Mouse (Mus musculus) G1E (cell line): ENCODE results near the gene Pcnx.

Experiments used
- CTCF ChIP-seq: IDR thresholded peaks from 2 replicates; pipeline ENCODE4 v1.5.1; 2012; ENCODE audit warnings: low read depth, low read length, inconsistent platforms, mixed read lengths
- GATA1 ChIP-seq: IDR thresholded peaks from 2 replicates; pipeline ENCODE4 v1.6.1; 2012; ENCODE audit warnings: borderline replicate concordance, low read length, inconsistent platforms, mixed read lengths
- GATA2 ChIP-seq: IDR thresholded peaks from 2 replicates; pipeline ENCODE4 v1.6.1; 2012; ENCODE audit warnings: low read depth, low read length, inconsistent platforms, borderline replicate concordance
- POLR2AphosphoS5 ChIP-seq: IDR thresholded peaks from 2 replicates; pipeline ENCODE4 v1.6.1; 2012; ENCODE audit warnings: low read depth, low read length, inconsistent platforms; ENCODE audit not compliant: insufficient replicate concordance
- TAL1 ChIP-seq: conservative IDR thresholded peaks from 2 replicates; pipeline ENCODE4 v1.6.1; 2012; ENCODE audit warnings: low read depth, low read length, inconsistent platforms, mixed read lengths

GRCm38 (mm10) chr12:81865183-81865582 is 5.4 kb downstream of the Pcnx start:
- TF ChIP-seq CTCF = no peak
- TF ChIP-seq GATA1 = no peak
- TF ChIP-seq TAL1 = no peak
- TF ChIP-seq POLR2AphosphoS5 = no peak
- no peak for TF ChIP-seq GATA2
